Mouse (Mus musculus): Measurements from ENCODE around the gene Ifitm2. TPM values are rescaled to one million over a fixed set of nuclear protein-coding genes. Genes with fewer than 3 reads are reported as not detected.

The Ifitm2 gene
- polyA plus RNA-seq, 1 experiment from 2014 or later: 1,048 TPM

- DNase-seq (ENCODE audit: low spot score): no peak
- H3K9ac ChIP-seq (ENCODE audit: low read length): no peak overlapping the region
- H3K4me2 ChIP-seq (replicated peaks; ENCODE audit: low read depth): no peak overlapping the region
- no peak overlapping the region for H3K4me3 ChIP-seq (ENCODE audit: low read depth, low read length)
- H3K9me3 ChIP-seq (ENCODE audit: control insufficient read depth, low read length): no peaks in the 10 kb centered on the region
- H3K27ac ChIP-seq (replicated peaks): no peak overlapping the region
- H3K36me3 ChIP-seq (ENCODE audit: control insufficient read depth, insufficient read depth, low read length): no peaks in the 10 kb centered on the region
- H3K27me3 ChIP-seq (ENCODE audit: control insufficient read depth, insufficient read depth, low read length): no peaks in the 10 kb centered on the region
- TF ChIP-seq EP300 (optimal IDR thresholded peaks at IDR 0.05): no peak
- TF ChIP-seq CTCF (IDR thresholded peaks at IDR 0.05; ENCODE audit: low read depth): no peak
- H3K4me1 ChIP-seq (replicated peaks; ENCODE audit: control insufficient read depth, insufficient read depth): no peaks in the 10 kb centered on the region; the same call in 1 of the 2 replicates
- 0 out of 2 replicates have a peak, but pooled peaks have one; percentile 11 for ATAC-seq (ENCODE audit: low FRiP score, low TSS enrichment)
- 82% methylated on average over 14 of the region's 14 CpGs for WGBS
These were observed 35.4 kb upstream of the Ifitm2 start for GRCm38 (mm10) chr7:140991117-140991689.

GRCm38 (mm10) chr7:140990622-140991021 is 34.8 kb upstream of the Ifitm2 start:
- WGBS: 71% methylated on average over 5 of the region's 5 CpGs
- no peaks in the 10 kb centered on the region for H3K36me3 ChIP-seq (ENCODE audit: control insufficient read depth, insufficient read depth, low read length)
- H3K27ac ChIP-seq (replicated peaks): no peak overlapping the region
- no peaks in the 10 kb centered on the region for H3K9me3 ChIP-seq (ENCODE audit: control insufficient read depth, low read length)
- H3K4me3 ChIP-seq (ENCODE audit: low read depth, low read length): no peak overlapping the region
- H3K4me1 ChIP-seq (replicated peaks; ENCODE audit: control insufficient read depth, insufficient read depth): no peaks in the 10 kb centered on the region; the same call in 1 of the 2 replicates
- no peak overlapping the region for H3K4me2 ChIP-seq (replicated peaks; ENCODE audit: low read depth)
- H3K27me3 ChIP-seq (ENCODE audit: control insufficient read depth, insufficient read depth, low read length): no peaks in the 10 kb centered on the region
- TF ChIP-seq CTCF (IDR thresholded peaks at IDR 0.05; ENCODE audit: low read depth): no peak
- TF ChIP-seq EP300 (optimal IDR thresholded peaks at IDR 0.05): no peak
- ATAC-seq (ENCODE audit: low FRiP score, low TSS enrichment): no peak
- no peak for DNase-seq (ENCODE audit: low spot score)
- H3K9ac ChIP-seq (ENCODE audit: low read length): no peak overlapping the region

DNA sequence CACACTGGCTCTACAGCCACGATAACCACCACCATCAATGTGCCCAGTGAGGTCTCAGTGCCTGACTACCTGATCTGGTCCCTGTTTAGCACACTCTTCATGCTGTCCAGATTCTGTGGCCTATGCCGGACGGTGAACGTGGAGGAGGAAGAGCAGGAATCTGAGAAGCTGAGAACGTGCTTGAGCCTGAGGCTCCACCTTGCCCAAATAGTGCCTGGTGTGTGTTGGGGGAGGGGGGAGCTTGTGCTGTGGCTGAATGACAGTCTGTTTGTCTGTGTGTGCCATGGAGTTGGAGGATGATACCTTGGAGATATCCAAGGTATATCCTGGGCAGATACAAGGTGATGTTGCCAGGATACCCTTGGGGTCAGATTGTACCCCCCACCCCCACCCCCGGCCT is 34.4 kb upstream of the Ifitm2 start:
- H3K27ac ChIP-seq (replicated peaks): no peak overlapping the region
- H3K4me1 ChIP-seq (replicated peaks; ENCODE audit: control insufficient read depth, insufficient read depth): no peaks in the 10 kb centered on the region; the same call in 1 of the 2 replicates
- 40% methylated on average over 6 of the region's 6 CpGs for WGBS
- H3K4me3 ChIP-seq (ENCODE audit: low read depth, low read length): no peak overlapping the region
- DNase-seq (ENCODE audit: low spot score) (peak; percentile 47), ATAC-seq (ENCODE audit: low FRiP score, low TSS enrichment) (peak; percentile 66)
- H3K4me2 ChIP-seq (replicated peaks; ENCODE audit: low read depth): no peak overlapping the region
- no peaks in the 10 kb centered on the region for H3K27me3 ChIP-seq (ENCODE audit: control insufficient read depth, insufficient read depth, low read length)
- TF ChIP-seq EP300 (optimal IDR thresholded peaks at IDR 0.05) (no peak), CTCF (IDR thresholded peaks at IDR 0.05; ENCODE audit: low read depth) (no peak)
- H3K9ac ChIP-seq (ENCODE audit: low read length): no peak overlapping the region
- H3K9me3 ChIP-seq (ENCODE audit: control insufficient read depth, low read length): no peaks in the 10 kb centered on the region
- H3K36me3 ChIP-seq (ENCODE audit: control insufficient read depth, insufficient read depth, low read length): no peaks in the 10 kb centered on the region

- Histone ChIP-seq H3K4me2 (replicated peaks; ENCODE audit: low read depth) (no peak overlapping the region), H3K36me3 (ENCODE audit: control insufficient read depth, insufficient read depth, low read length) (no peaks in the 10 kb centered on the region), H3K4me1 (replicated peaks; ENCODE audit: control insufficient read depth, insufficient read depth) (no peaks in the 10 kb centered on the region; the same call in 1 of the 2 replicates), H3K9ac (ENCODE audit: low read length) (no peak overlapping the region), H3K27me3 (ENCODE audit: control insufficient read depth, insufficient read depth, low read length) (no peaks in the 10 kb centered on the region), H3K9me3 (ENCODE audit: control insufficient read depth, low read length) (no peaks in the 10 kb centered on the region), H3K4me3 (ENCODE audit: low read depth, low read length) (no peak overlapping the region), H3K27ac (replicated peaks) (no peak overlapping the region)
- ATAC-seq (ENCODE audit: low FRiP score, low TSS enrichment) (no peak), DNase-seq (ENCODE audit: low spot score) (no peak)
- TF ChIP-seq CTCF (IDR thresholded peaks at IDR 0.05; ENCODE audit: low read depth): no peak
- TF ChIP-seq EP300 (optimal IDR thresholded peaks at IDR 0.05): no peak
- WGBS: 78% methylated on average over 4 of the region's 4 CpGs
These were observed 33.2 kb upstream of the Ifitm2 start for GRCm38 (mm10) chr7:140989022-140989421.

GRCm38 (mm10) chr7:140987182-140988138 is 31.7 kb upstream of the Ifitm2 start:
- H3K36me3 ChIP-seq (ENCODE audit: control insufficient read depth, insufficient read depth, low read length): no peaks in the 10 kb centered on the region
- H3K9ac ChIP-seq (ENCODE audit: low read length): no peak overlapping the region
- H3K4me3 ChIP-seq (ENCODE audit: low read depth, low read length): no peak overlapping the region
- no peak overlapping the region for H3K4me2 ChIP-seq (replicated peaks; ENCODE audit: low read depth)
- H3K27me3 ChIP-seq (ENCODE audit: control insufficient read depth, insufficient read depth, low read length): no peaks in the 10 kb centered on the region
- ATAC-seq (ENCODE audit: low FRiP score, low TSS enrichment) (no peak), DNase-seq (ENCODE audit: low spot score) (no peak)
- TF ChIP-seq EP300 (optimal IDR thresholded peaks at IDR 0.05) (no peak), CTCF (IDR thresholded peaks at IDR 0.05; ENCODE audit: low read depth) (no peak)
- WGBS: 64% methylated on average over 17 of the region's 17 CpGs
- no peak overlapping the region for H3K27ac ChIP-seq (replicated peaks)
- no peaks in the 10 kb centered on the region; the same call in 1 of the 2 replicates for H3K4me1 ChIP-seq (replicated peaks; ENCODE audit: control insufficient read depth, insufficient read depth)
- no peaks in the 10 kb centered on the region for H3K9me3 ChIP-seq (ENCODE audit: control insufficient read depth, low read length)

DNA sequence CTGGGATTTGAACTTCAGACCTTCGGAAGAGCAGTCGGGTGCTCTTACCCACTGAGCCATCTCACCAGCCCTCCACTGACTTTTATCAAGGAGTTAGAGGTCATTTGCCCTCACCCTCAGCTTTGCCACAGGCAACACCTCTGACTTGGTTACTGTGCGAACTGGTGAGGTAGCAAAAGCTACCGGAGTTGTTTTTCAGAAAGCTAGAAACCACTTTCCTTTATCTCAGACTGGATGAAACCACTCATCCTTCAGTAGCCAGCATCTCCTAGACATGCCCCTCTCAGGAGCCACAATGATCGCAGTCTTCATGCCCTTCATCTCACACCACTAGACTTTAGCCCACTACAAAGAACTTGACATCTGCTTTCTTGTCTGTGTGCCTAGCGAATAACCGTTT is 27.2 kb upstream of the Ifitm2 start:
- Histone ChIP-seq H3K4me1 (replicated peaks; ENCODE audit: control insufficient read depth, insufficient read depth) (no peaks in the 10 kb centered on the region), H3K27me3 (ENCODE audit: control insufficient read depth, insufficient read depth, low read length) (no peaks in the 10 kb centered on the region), H3K9ac (ENCODE audit: low read length) (no peak overlapping the region), H3K4me3 (ENCODE audit: low read depth, low read length) (no peak overlapping the region), H3K9me3 (ENCODE audit: control insufficient read depth, low read length) (no peaks in the 10 kb centered on the region), H3K27ac (replicated peaks) (no peak overlapping the region), H3K36me3 (ENCODE audit: control insufficient read depth, insufficient read depth, low read length) (no peaks in the 10 kb centered on the region), H3K4me2 (replicated peaks; ENCODE audit: low read depth) (no peak overlapping the region)
- TF ChIP-seq EP300 (optimal IDR thresholded peaks at IDR 0.05) (no peak), CTCF (IDR thresholded peaks at IDR 0.05; ENCODE audit: low read depth) (no peak)
- DNase-seq (ENCODE audit: low spot score) (no peak), ATAC-seq (ENCODE audit: low FRiP score, low TSS enrichment) (no peak)
- 89% methylated on average over 7 of the region's 7 CpGs for WGBS
